Mouse (Mus musculus): ENCODE results near the gene Gm10188. TPM values are rescaled to one million over a fixed set of nuclear protein-coding genes. Genes with fewer than 3 reads are reported as not detected.

Gm10188 gene
- total and polyA plus RNA-seq, 2 experiments from 2014 or later = 0.28 TPM; not detected in 1

- no peak for DNase-seq (ENCODE audit: low spot score)
- no peak for TF ChIP-seq CTCF (IDR thresholded peaks at IDR 0.05; ENCODE audit: low read depth)
- ATAC-seq = no peak
- no peak overlapping the region for H3K4me3 ChIP-seq (ENCODE audit: low read length)
- no peak overlapping the region for H3K27ac ChIP-seq
- WGBS = 86% methylated on average over 4 of the region's 4 CpGs
- no peaks in the 10 kb centered on the region for H3K4me1 ChIP-seq (ENCODE audit: insufficient read depth, low read length)
- no peaks in the 10 kb centered on the region for H3K36me3 ChIP-seq (ENCODE audit: insufficient read depth, low read length)
- H3K27me3 ChIP-seq (ENCODE audit: insufficient read depth, low read length) = no peaks in the 10 kb centered on the region
- H3K9me3 ChIP-seq (ENCODE audit: low read length) = no peaks in the 10 kb centered on the region
- no peak overlapping the region for H3K4me2 ChIP-seq (ENCODE audit: low read depth, low read length)
- H3K9ac ChIP-seq (replicated peaks; ENCODE audit: low read length) = no peak overlapping the region
These were observed 17.1 kb upstream of the Gm10188 start for GRCm38 (mm10) chr1:132246641-132247040.

- Histone ChIP-seq H3K4me1 (ENCODE audit: insufficient read depth, low read length) (no peaks in the 10 kb centered on the region), H3K4me3 (ENCODE audit: low read length) (no peak overlapping the region), H3K27me3 (ENCODE audit: insufficient read depth, low read length) (no peaks in the 10 kb centered on the region), H3K4me2 (ENCODE audit: low read depth, low read length) (no peak overlapping the region), H3K27ac (no peak overlapping the region), H3K9me3 (ENCODE audit: low read length) (no peaks in the 10 kb centered on the region), H3K9ac (replicated peaks; ENCODE audit: low read length) (no peak overlapping the region), H3K36me3 (ENCODE audit: insufficient read depth, low read length) (no peaks in the 10 kb centered on the region)
- DNase-seq (ENCODE audit: low spot score) (no peak), ATAC-seq (no peak)
- WGBS = 47% methylated on average over 6 of the region's 6 CpGs
- no peak for TF ChIP-seq CTCF (IDR thresholded peaks at IDR 0.05; ENCODE audit: low read depth)
These were observed 16.6 kb upstream of the Gm10188 start for GRCm38 (mm10) chr1:132246137-132246536.

- TF ChIP-seq CTCF (IDR thresholded peaks at IDR 0.05; ENCODE audit: low read depth) = no peak
- H3K4me3 ChIP-seq (ENCODE audit: low read length) = no peak overlapping the region
- no peaks in the 10 kb centered on the region for H3K9me3 ChIP-seq (ENCODE audit: low read length)
- H3K27ac ChIP-seq = no peak overlapping the region
- WGBS = 83% methylated on average over 5 of the region's 5 CpGs
- no peaks in the 10 kb centered on the region for H3K4me1 ChIP-seq (ENCODE audit: insufficient read depth, low read length)
- no peaks in the 10 kb centered on the region for H3K36me3 ChIP-seq (ENCODE audit: insufficient read depth, low read length)
- no peak for DNase-seq (ENCODE audit: low spot score)
- no peak overlapping the region for H3K9ac ChIP-seq (replicated peaks; ENCODE audit: low read length)
- no peaks in the 10 kb centered on the region for H3K27me3 ChIP-seq (ENCODE audit: insufficient read depth, low read length)
- H3K4me2 ChIP-seq (ENCODE audit: low read depth, low read length) = no peak overlapping the region
- no peak for ATAC-seq
These were observed 15.4 kb upstream of the Gm10188 start for GRCm38 (mm10) chr1:132245010-132245409.

DNA sequence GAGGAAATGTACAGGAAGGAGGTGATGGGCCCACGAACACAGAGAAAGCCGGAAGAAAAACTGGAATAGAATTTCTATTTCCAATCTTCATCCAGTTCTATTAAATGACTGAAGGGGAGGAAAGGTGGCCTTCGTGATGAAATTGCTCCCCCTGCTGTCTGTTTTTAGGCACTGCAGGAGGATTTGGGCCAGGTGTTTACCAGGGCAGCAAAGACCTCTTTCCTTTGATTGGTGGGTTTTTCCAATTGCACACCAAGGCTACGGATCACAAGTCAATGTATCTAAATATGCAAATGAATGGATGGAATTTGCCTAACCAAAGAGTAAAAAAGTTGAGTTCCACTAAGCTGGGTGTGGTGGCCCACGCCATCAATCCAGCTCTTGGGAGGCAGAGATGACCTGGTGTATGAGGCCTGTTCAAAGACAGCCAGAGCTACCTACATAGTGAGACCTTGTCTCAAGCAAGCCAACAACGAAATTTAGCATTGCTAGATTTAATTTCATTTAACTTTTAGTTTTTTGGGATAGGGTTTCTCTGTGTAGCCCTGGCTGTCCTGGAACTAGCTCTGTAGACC lies 8.1 kb upstream of the Gm10188 start:
- Histone ChIP-seq H3K4me3 (ENCODE audit: low read length) (no peak overlapping the region), H3K27me3 (ENCODE audit: insufficient read depth, low read length) (no peaks in the 10 kb centered on the region), H3K36me3 (ENCODE audit: insufficient read depth, low read length) (no peaks in the 10 kb centered on the region), H3K27ac (no peak overlapping the region), H3K9me3 (ENCODE audit: low read length) (no peaks in the 10 kb centered on the region), H3K9ac (replicated peaks; ENCODE audit: low read length) (no peak overlapping the region), H3K4me2 (ENCODE audit: low read depth, low read length) (no peak overlapping the region), H3K4me1 (ENCODE audit: insufficient read depth, low read length) (no peaks in the 10 kb centered on the region)
- ATAC-seq = peak; percentile 51; the same call in 1 of the 2 replicates
- peak; percentile 94 for TF ChIP-seq CTCF (IDR thresholded peaks at IDR 0.05; ENCODE audit: low read depth)
- peak; percentile 80 for DNase-seq (ENCODE audit: low spot score)
- 26% methylated on average over 6 of the region's 6 CpGs for WGBS

GRCm38 (mm10) chr1:132234757-132235273 lies 5.2 kb upstream of the Gm10188 start:
- ATAC-seq (no peak), DNase-seq (ENCODE audit: low spot score) (no peak)
- Histone ChIP-seq H3K4me2 (ENCODE audit: low read depth, low read length) (no peak overlapping the region), H3K4me1 (ENCODE audit: insufficient read depth, low read length) (no peaks in the 10 kb centered on the region), H3K36me3 (ENCODE audit: insufficient read depth, low read length) (no peaks in the 10 kb centered on the region), H3K27me3 (ENCODE audit: insufficient read depth, low read length) (no peaks in the 10 kb centered on the region), H3K9me3 (ENCODE audit: low read length) (no peaks in the 10 kb centered on the region), H3K9ac (replicated peaks; ENCODE audit: low read length) (no peak overlapping the region), H3K27ac (no peak overlapping the region), H3K4me3 (ENCODE audit: low read length) (no peak overlapping the region)
- WGBS = 76% methylated on average over 9 of the region's 9 CpGs
- no peak for TF ChIP-seq CTCF (IDR thresholded peaks at IDR 0.05; ENCODE audit: low read depth)

GRCm38 (mm10) chr1:132233566-132233965 lies 4.0 kb upstream of the Gm10188 start:
- H3K36me3 ChIP-seq (ENCODE audit: insufficient read depth, low read length) = no peaks in the 10 kb centered on the region
- H3K27ac ChIP-seq = no peak overlapping the region
- H3K9ac ChIP-seq (replicated peaks; ENCODE audit: low read length) = no peak overlapping the region
- no peaks in the 10 kb centered on the region for H3K9me3 ChIP-seq (ENCODE audit: low read length)
- DNase-seq (ENCODE audit: low spot score) (peak; percentile 59), ATAC-seq (peak; percentile 77)
- TF ChIP-seq CTCF (IDR thresholded peaks at IDR 0.05; ENCODE audit: low read depth) = peak; percentile 59
- WGBS = 27% methylated on average over 12 of the region's 12 CpGs
- no peak overlapping the region for H3K4me3 ChIP-seq (ENCODE audit: low read length)
- H3K4me2 ChIP-seq (ENCODE audit: low read depth, low read length) = no peak overlapping the region
- no peaks in the 10 kb centered on the region for H3K4me1 ChIP-seq (ENCODE audit: insufficient read depth, low read length)
- H3K27me3 ChIP-seq (ENCODE audit: insufficient read depth, low read length) = no peaks in the 10 kb centered on the region

- Histone ChIP-seq H3K4me1 (ENCODE audit: insufficient read depth, low read length) (no peaks in the 10 kb centered on the region), H3K36me3 (ENCODE audit: insufficient read depth, low read length) (no peaks in the 10 kb centered on the region), H3K9me3 (ENCODE audit: low read length) (no peaks in the 10 kb centered on the region), H3K27ac (no peak overlapping the region), H3K9ac (replicated peaks; ENCODE audit: low read length) (no peak overlapping the region), H3K27me3 (ENCODE audit: insufficient read depth, low read length) (no peaks in the 10 kb centered on the region), H3K4me2 (ENCODE audit: low read depth, low read length) (no peak overlapping the region), H3K4me3 (ENCODE audit: low read length) (no peak overlapping the region)
- WGBS = 29% methylated on average over 7 of the region's 7 CpGs
- ATAC-seq (no peak), DNase-seq (ENCODE audit: low spot score) (peak; percentile 35)
- TF ChIP-seq CTCF (IDR thresholded peaks at IDR 0.05; ENCODE audit: low read depth) = no peak
These were observed 2.1 kb upstream of the Gm10188 start for GRCm38 (mm10) chr1:132231470-132232274.
